Mouse (Mus musculus) cortical plate, adult 2 months (tissue): ENCODE results near the gene Oaz1. TPM values are rescaled to one million over a fixed set of nuclear protein-coding genes. Genes with fewer than 3 reads are reported as not detected.

Experiments used
- H3K27ac ChIP-seq: fragments of 200-500 bp; 2 replicates; pipeline ENCODE4 v1.5.1; 2012; ENCODE audit warnings: low read length, control low read depth, inconsistent platforms; ENCODE audit not compliant: insufficient read depth
- H3K4me1 ChIP-seq: fragments of 200-500 bp; 2 replicates; pipeline ENCODE4 v1.6.1; 2011; ENCODE audit warnings: low read length; ENCODE audit not compliant: control insufficient read depth, insufficient read depth
- H3K4me3 ChIP-seq: fragments of 200-500 bp; 2 replicates; pipeline ENCODE4 v1.5.1; 2011; ENCODE audit warnings: mild to moderate bottlenecking, low read length, control low read depth; ENCODE audit not compliant: insufficient read depth
- CTCF ChIP-seq: fragments of 200-500 bp; IDR thresholded peaks from 2 replicates; pipeline ENCODE4 v1.5.1; 2011; ENCODE audit warnings: mild to moderate bottlenecking, control low read depth, low read length; ENCODE audit not compliant: insufficient read depth; ENCODE audit errors: extremely low read depth
- POLR2A ChIP-seq: fragments of 200-500 bp; IDR thresholded peaks from 2 replicates; pipeline ENCODE4 v1.6.1; 2011; ENCODE audit warnings: mild to moderate bottlenecking, low read length, control low read depth; ENCODE audit not compliant: insufficient read depth; ENCODE audit errors: extremely low read depth
- polyA plus RNA-seq: library from polyadenylated mRNA; depleted of rRNA; stranded (reverse); fragments of >200 nt; gene quantifications from 2 replicates; pipeline ENCODE4 v1.2.3, GENCODE M21; 2012

Oaz1 gene
- polyA plus RNA-seq, 1 experiment, result 729 TPM

DNA sequence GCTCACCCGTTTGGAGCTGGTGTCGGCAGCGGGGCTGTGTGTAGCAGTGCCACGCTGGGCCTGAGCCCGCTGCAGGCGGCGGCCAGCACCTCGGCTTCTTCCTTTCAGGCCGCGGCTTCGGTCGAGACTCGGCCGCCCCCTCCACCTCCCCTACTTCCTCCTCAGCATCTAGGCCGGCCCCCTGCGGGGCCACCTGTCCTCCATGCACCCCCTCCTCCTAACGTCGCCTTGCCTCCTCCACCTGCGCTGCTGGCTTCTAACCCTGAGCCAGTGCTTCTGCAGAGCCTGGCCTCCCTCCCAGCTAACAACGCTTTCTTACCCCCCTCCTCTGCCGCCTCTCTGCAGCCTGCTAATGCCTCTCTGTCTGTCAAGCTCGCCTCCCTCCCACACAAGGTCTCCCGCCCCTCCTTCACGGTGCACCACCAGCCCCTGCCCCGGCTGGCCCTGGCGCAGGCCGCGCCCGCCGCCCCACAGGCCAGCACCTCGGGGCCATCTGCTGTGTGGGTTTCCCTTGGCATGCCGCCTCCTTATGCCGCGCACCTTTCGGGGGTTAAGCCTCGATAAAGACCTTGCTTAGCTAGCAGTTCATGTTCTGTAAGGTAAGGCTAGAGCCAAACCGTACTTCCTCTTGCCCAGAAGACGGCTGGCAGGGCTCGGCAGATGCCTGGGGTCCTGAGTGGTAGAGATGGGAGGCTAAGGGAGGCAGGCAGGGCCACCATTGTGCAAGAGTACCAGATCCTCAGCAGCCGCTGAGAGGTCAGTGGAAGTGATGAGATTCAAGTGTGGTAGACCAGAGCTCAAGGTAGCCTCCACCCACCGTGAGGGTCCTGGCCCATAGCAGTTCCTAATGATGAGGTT lies 34.1 kb upstream of the Oaz1 start:
- Histone ChIP-seq H3K4me3 (no peak overlapping the region), H3K4me1 (peaks cover 7% of the 10 kb centered on the region; the same call in 1 of the 2 replicates), H3K27ac (peak overlapping the region; percentile 64)
- TF ChIP-seq POLR2A, result no peak
- TF ChIP-seq CTCF, result no peak

DNA sequence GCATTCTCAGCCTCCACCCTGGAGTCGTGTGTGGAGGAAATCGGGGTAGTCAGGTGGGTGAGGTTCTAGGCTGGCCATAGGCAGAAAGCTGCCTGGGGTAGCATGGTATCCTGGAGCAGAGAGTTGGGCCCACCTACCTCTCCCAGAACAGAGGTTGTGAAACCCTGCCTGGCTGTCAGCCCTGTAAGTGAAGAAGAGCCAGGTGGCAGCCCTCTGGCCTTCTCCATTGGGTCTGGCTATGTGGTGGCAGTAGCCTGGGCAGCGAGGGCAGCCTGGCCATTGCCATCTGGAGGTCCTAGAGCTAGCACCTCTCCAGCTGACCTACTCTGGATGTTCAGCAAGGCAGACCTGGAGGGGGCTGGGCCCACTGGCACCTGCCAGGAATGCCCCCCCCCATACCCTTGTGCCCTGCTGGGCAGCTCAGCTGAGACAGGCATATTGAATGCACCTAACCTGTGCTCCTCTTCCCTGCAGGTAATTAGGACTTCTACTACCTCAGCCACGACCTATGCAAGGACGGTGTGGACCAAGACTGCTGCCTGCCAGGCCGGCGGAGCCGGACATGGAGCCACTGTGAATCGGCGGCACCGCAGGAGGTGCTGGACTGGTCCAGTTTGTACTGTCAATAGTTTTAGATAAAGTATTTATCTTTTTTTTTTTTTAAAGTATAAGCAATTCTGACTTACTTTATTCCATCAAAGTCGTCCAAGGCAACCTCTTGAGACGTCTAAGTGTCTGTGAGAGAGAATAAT lies 33.2 kb upstream of the Oaz1 start:
- H3K4me1 ChIP-seq, result peaks cover 7% of the 10 kb centered on the region; the same call in 1 of the 2 replicates
- peak overlapping the region; percentile 64; the same call in 1 of the 2 replicates for H3K27ac ChIP-seq

DNA sequence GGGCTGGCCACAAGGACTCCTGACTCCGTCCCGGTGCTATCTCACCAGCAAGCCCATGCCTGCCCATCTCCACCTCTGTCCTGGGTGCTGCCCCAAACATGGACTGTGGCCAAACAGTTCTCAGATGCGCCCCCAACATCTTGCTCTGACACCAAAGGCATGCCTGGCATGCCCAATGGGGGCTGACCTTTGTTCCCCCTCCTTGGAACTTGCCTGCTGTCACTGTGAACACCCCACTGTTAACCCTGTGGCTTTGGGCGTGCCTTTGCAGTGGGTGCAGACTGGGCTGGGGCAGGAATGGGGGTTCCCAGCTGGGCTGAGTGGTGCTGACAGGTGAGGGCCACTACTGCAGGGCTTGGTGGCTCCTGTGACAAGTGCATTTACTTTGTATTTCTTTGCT lies 32.7 kb upstream of the Oaz1 start:
- peaks cover 7% of the 10 kb centered on the region; the same call in 1 of the 2 replicates for H3K4me1 ChIP-seq
- no peak overlapping the region for H3K27ac ChIP-seq
- no peak for TF ChIP-seq CTCF
- no peak for TF ChIP-seq POLR2A
- H3K4me3 ChIP-seq, result no peak overlapping the region

More for the DNA sequence above, 33.2 kb upstream of the Oaz1 start:
- TF ChIP-seq POLR2A (no peak), CTCF (no peak)
- no peak overlapping the region for H3K4me3 ChIP-seq

DNA sequence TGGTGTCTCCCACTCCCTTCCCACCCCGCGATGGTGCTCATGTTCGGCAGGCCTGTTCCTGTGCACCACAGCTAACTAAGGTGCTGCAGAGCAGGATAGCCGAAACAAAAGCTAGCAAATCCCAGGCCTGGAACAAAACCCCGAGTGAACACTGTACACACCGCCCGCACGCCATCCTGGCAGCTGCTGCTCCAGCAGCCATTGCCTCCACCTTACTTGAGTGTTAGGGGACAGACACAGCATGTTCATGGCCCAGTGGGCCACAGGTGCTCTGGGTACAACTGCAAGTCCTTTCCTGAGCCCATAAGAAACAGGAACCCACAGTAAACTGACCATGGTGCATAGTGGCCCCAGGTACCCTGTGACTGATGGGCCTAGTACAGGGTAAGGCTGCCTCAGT lies 31.7 kb upstream of the Oaz1 start:
- H3K27ac ChIP-seq, result no peak overlapping the region
- no peak overlapping the region for H3K4me3 ChIP-seq
- H3K4me1 ChIP-seq, result peaks cover 9% of the 10 kb centered on the region; the same call in 1 of the 2 replicates
- no peak for TF ChIP-seq CTCF
- no peak for TF ChIP-seq POLR2A

DNA sequence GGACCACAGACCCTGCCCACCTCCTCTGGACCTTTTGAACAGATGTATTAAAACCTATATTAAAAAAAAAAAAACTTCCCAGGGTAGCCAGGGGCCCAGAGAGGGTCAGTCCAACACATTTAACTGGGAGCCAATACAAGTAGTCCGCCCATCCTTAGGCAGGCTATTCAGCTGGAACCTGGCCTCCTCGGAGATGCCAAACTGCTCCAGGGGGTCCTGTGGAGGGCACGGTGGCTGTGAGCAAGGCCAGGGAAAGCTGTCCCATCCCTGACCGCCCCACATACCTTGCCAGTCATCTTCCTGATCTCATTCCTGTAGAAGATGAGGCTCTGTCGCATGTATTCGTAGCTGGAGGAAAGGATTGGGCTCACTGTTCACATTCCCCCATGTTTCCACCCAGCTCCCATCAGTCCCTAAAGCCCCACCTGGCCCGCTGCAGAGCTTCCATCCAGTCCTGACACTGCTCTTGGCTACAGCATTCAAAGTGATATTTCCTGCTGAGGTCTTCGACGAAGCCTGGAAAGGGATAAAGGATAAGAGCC lies 30.1 kb upstream of the Oaz1 start:
- Histone ChIP-seq H3K4me1 (peaks cover 9% of the 10 kb centered on the region; the same call in 1 of the 2 replicates), H3K27ac (no peak overlapping the region), H3K4me3 (no peak overlapping the region; the same call in 1 of the 2 replicates)
- TF ChIP-seq POLR2A (no peak), CTCF (no peak)

DNA sequence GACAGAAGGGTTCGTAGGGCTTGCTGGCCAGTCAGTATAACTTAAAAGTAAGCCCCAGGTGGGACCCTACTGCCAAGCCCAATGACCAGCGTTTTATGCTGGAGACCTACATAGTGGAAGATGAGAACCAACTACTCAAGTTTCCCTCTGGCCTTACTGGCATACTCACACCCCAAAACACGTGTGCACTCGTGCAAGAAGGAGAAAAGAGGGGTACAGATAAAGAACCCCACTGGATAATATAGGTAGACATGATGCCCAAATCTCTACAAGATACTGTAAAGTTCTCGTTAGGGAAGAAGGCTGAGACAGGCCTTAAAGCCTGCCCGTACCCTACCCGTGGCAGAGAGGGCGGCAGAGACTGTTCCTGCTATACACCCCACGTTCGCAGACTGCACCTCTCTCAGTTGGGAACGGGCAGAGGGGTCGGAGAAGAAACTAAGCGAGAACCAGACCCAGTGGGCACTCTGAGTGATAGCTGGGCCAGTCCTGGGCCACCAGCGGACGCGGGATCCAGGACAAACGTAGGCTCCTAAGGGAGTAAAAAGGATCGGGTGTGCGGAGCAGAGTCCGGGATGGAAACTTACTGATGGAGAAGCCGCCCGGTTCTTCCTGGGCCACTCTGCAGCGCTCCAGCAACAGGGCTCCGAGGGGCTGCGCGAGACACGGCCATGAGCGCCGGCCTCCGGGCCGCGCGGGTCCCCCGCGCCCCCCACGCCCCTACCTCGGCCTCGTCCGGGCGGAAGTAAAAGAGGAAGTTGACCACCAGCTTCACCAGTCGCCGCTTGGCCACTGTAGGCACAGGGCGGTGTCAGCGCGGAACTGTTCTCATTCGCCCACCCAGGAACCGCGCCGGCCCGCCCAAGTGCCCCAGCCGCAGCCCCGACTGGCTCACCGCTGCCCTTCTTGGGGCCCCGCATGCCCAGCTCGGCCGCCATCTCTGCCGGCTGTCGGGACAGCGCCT lies 29.0 kb upstream of the Oaz1 start:
- Histone ChIP-seq H3K4me1 (peaks cover 9% of the 10 kb centered on the region; the same call in 1 of the 2 replicates), H3K4me3 (peak overlapping the region; percentile 99), H3K27ac (peak overlapping the region; percentile 95)
- TF ChIP-seq POLR2A, result no peak
- TF ChIP-seq CTCF, result no peak

DNA sequence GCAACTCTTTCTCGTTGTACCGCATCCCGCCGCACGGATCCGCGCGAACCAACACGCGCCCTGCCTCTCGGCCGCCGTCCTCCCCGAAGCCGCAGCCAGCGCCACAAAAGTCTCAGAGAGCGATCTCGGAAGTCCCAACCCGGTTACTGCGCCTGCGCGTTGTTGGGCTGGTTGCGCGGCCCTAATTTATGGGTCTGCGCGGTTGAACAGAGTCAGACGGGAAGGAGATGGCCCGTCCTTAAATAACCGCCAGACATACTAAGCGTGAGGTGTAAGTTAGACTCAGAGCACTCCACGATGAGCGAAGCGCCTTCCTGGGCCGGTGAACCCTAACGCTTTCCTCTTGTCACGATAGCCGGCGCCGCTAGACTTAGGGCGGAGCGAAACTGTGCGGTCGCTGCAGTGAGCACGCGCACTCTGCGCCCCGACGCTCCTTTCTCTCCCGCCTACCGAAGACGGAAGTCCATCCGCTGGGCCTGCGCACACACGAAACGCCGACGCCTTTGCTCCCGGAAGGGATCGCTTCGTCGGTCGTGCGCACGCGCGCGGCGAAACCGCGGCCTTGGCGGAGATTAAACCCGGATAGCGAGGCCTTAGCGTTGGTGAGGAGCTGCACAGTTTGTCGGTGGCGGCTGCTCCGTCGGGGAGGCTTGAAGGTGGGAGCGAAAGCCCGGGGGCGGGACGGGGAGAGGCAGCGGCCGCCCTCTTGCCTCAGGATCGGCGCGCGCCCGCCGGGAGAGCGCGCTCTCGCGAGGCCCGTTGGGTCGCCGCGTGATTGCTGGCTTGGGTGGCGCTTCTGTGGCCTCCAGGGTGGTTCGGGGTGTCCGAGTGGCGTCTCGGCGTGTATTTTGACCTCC lies 28.1 kb upstream of the Oaz1 start, which contains the start of the genes Sf3a2 and Plekhj1:
Gene Sf3a2, plus strand, starts transcription at position 49 of the 857 bp plus-strand sequence.
Gene Plekhj1, minus strand, starts transcription at position 477 of the 857 bp plus-strand sequence.
- no peak for TF ChIP-seq CTCF
- TF ChIP-seq POLR2A, result peak; percentile 89
- H3K27ac ChIP-seq, result peak within 1 kb of the TSS; percentile 95

DNA sequence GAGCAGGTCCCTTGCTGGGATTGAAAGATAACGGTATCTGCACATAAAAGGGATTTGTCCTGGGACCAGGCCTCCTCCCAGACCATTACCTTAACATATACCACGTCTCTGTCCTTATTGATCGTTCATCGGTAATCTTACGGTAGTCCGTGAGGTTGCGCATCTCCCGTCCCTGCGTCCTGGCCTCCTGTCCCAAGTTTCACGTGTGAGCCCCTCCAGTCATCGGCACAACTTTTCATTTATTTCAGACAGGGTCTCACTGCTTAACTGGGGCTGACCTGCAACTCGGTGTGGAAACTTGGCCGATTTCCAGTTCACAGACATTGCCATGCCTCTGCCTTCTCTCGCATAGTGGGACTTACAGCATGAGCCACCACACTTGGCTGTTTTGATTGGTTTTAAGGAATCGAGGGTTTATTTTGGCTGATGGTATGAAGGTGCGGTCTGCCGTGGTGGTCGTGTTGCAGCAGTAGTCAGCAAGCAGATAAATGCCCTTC lies 27.3 kb upstream of the Oaz1 start:
- Histone ChIP-seq H3K4me1 (peaks cover 9% of the 10 kb centered on the region; the same call in 1 of the 2 replicates), H3K4me3 (peak overlapping the region; percentile 99), H3K27ac (peak overlapping the region; percentile 33; the same call in 1 of the 2 replicates)
- TF ChIP-seq POLR2A, result no peak
- no peak for TF ChIP-seq CTCF

More for the DNA sequence above, 28.1 kb upstream of the Oaz1 start, which contains the start of the genes Sf3a2 and Plekhj1:
- peak within 1 kb of the TSS; percentile 99 for H3K4me3 ChIP-seq
- peaks cover 9% of the 10 kb centered on the region; the same call in 1 of the 2 replicates for H3K4me1 ChIP-seq
